Mouse (Mus musculus) megakaryocyte, embryonic 14.5 days (primary cell): ENCODE data around the gene Raf1. TPM values are rescaled to one million over a fixed set of nuclear protein-coding genes. Genes with fewer than 3 reads are reported as not detected.
A peak's percentile ranks its signal among the peaks of the same experiment; 100 is the strongest.

Experiments
- H3K27me3 ChIP-seq: replicated peaks from 2 replicates; pipeline ENCODE3; 2012; ENCODE audit warnings: inconsistent platforms
- H3K36me3 ChIP-seq: replicated peaks from 2 replicates; pipeline ENCODE3; 2012; ENCODE audit warnings: low read length, inconsistent platforms, mixed read lengths
- H3K4me1 ChIP-seq: 2 replicates; pipeline ENCODE4 v1.6.1; 2012; ENCODE audit warnings: inconsistent platforms
- H3K4me3 ChIP-seq: replicated peaks from 2 replicates; pipeline ENCODE3; 2012; ENCODE audit warnings: moderate library complexity, mild to moderate bottlenecking, inconsistent platforms
- H3K9me3 ChIP-seq: 2 replicates; pipeline ENCODE4 v1.6.1; 2012; ENCODE audit warnings: inconsistent platforms
- FLI1 ChIP-seq: IDR thresholded peaks from 2 replicates; pipeline ENCODE4 v1.6.1; 2012; ENCODE audit warnings: low read length, inconsistent platforms, mixed read lengths
- GATA1 ChIP-seq: IDR thresholded peaks from 3 replicates; pipeline ENCODE4 v1.6.1; 2012; ENCODE audit warnings: mixed read lengths, low read length, inconsistent platforms, borderline replicate concordance
- polyA plus RNA-seq: library from polyadenylated mRNA; stranded (reverse); fragments of >175 nt; gene quantifications from 2 replicates; pipeline ENCODE4 v1.2.3, GENCODE M21; 2012; ENCODE audit warnings: low replicate concordance; ENCODE audit not compliant: insufficient read depth

Raf1 gene
- polyA plus RNA-seq, result 4.2 and 27.8 TPM in 2 replicates

- peaks cover 49% of the 10 kb centered on the region for H3K4me1 ChIP-seq
- H3K36me3 ChIP-seq, result peaks cover 2% of the 10 kb centered on the region
- TF ChIP-seq FLI1 (no peak), GATA1 (no peak)
- no peaks in the 10 kb centered on the region for H3K9me3 ChIP-seq
- no peaks in the 10 kb centered on the region for H3K27me3 ChIP-seq
- H3K4me3 ChIP-seq, result peak within 1 kb of the TSS; percentile 99
Measured at GRCm38 (mm10) chr6:115676452-115677128, at the start of gene Raf1. Gene Raf1 (minus strand): TSS chr6:115676635.

- TF ChIP-seq FLI1, result no peak
- Histone ChIP-seq H3K4me3 (no peak overlapping the region), H3K9me3 (peaks cover 7% of the 10 kb centered on the region), H3K27me3 (peaks cover 3% of the 10 kb centered on the region), H3K4me1 (peaks cover 26% of the 10 kb centered on the region), H3K36me3 (peaks cover 7% of the 10 kb centered on the region)
Measured at GRCm38 (mm10) chr6:115722246-115722645, 45.8 kb upstream of the Raf1 start.

GRCm38 (mm10) chr6:115717715-115718558 lies 41.5 kb upstream of the Raf1 start:
- Histone ChIP-seq H3K36me3 (no peaks in the 10 kb centered on the region), H3K4me1 (peaks cover 36% of the 10 kb centered on the region), H3K27me3 (peaks cover 3% of the 10 kb centered on the region), H3K4me3 (peak overlapping the region; percentile 89), H3K9me3 (peaks cover 7% of the 10 kb centered on the region)
- TF ChIP-seq GATA1 (no peak), FLI1 (no peak)

GRCm38 (mm10) chr6:115717101-115717652 lies 40.7 kb upstream of the Raf1 start:
- TF ChIP-seq GATA1 (no peak), FLI1 (no peak)
- peaks cover 32% of the 10 kb centered on the region for H3K4me1 ChIP-seq
- H3K9me3 ChIP-seq, result peaks cover 7% of the 10 kb centered on the region
- H3K36me3 ChIP-seq, result no peaks in the 10 kb centered on the region
- no peaks in the 10 kb centered on the region for H3K27me3 ChIP-seq
- H3K4me3 ChIP-seq, result peak overlapping the region; percentile 42

- Histone ChIP-seq H3K4me1 (peaks cover 9% of the 10 kb centered on the region), H3K9me3 (peaks cover 8% of the 10 kb centered on the region), H3K27me3 (peaks cover 31% of the 10 kb centered on the region), H3K4me3 (no peak overlapping the region), H3K36me3 (no peaks in the 10 kb centered on the region)
- no peak for TF ChIP-seq GATA1
- no peak for TF ChIP-seq FLI1
Measured at GRCm38 (mm10) chr6:115711261-115711660, 34.8 kb upstream of the Raf1 start.

GRCm38 (mm10) chr6:115702901-115703300 lies 26.5 kb upstream of the Raf1 start:
- Histone ChIP-seq H3K4me1 (peaks cover 38% of the 10 kb centered on the region), H3K27me3 (peaks cover 14% of the 10 kb centered on the region), H3K4me3 (peak overlapping the region; percentile 75), H3K36me3 (no peaks in the 10 kb centered on the region), H3K9me3 (no peaks in the 10 kb centered on the region)
- no peak for TF ChIP-seq FLI1
- no peak for TF ChIP-seq GATA1

- no peak overlapping the region for H3K4me3 ChIP-seq
- TF ChIP-seq FLI1 (no peak), GATA1 (no peak)
Measured at GRCm38 (mm10) chr6:115701302-115701701, 24.9 kb upstream of the Raf1 start.

GRCm38 (mm10) chr6:115700778-115701177 lies 24.3 kb upstream of the Raf1 start:
- Histone ChIP-seq H3K36me3 (no peaks in the 10 kb centered on the region), H3K27me3 (peaks cover 3% of the 10 kb centered on the region), H3K4me3 (no peak overlapping the region), H3K9me3 (no peaks in the 10 kb centered on the region), H3K4me1 (peaks cover 41% of the 10 kb centered on the region)
- TF ChIP-seq GATA1 (no peak), FLI1 (no peak)

More at GRCm38 (mm10) chr6:115701302-115701701, 24.9 kb upstream of the Raf1 start:
- Histone ChIP-seq H3K4me1 (peaks cover 44% of the 10 kb centered on the region), H3K9me3 (no peaks in the 10 kb centered on the region), H3K27me3 (peaks cover 6% of the 10 kb centered on the region), H3K36me3 (no peaks in the 10 kb centered on the region)

- H3K36me3 ChIP-seq, result no peaks in the 10 kb centered on the region
- TF ChIP-seq GATA1, result no peak
- TF ChIP-seq FLI1, result no peak
- H3K27me3 ChIP-seq, result no peaks in the 10 kb centered on the region
- no peak overlapping the region for H3K4me3 ChIP-seq
- no peaks in the 10 kb centered on the region for H3K9me3 ChIP-seq
- H3K4me1 ChIP-seq, result peaks cover 48% of the 10 kb centered on the region
Measured at GRCm38 (mm10) chr6:115698699-115699098, 22.3 kb upstream of the Raf1 start.
